ENCODE assay signal across 8 mouse cellular contexts in the genomic region with DNA sequence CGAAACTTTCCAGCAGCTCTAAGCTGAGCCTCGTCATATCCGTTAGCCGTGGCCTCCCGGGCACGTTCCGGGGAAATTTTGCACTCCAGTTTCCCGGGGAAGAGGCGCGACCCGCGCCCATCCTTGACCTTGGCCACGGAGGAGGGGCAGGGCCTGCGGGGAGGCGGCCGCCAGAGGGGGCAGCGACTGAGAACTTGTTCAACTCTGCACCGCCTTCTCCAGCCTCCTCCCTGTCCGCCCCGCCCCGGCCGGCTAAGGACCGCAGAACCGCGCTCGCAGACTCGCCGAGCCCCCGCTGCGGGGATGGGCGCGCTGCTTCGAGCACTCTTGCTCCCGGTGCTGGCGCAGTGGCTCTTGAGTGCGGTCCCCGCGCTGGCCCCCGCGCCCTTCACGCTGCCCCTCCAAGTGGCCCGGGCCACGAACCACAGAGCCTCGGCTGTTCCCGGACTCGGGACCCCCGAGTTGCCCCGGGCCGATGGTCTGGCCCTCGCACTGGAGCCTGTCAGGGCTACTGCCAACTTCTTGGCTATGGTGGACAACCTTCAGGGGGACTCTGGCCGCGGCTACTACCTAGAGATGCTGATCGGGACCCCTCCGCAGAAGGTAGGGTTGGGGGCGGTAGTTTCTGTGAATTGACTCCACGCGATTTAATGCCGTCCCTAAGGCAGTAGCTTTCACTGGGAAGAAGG. TPM values are rescaled to one million over a fixed set of nuclear protein-coding genes. Genes with fewer than 3 reads are reported as not detected.
DNase-seq lines count a peak whose midpoint lies in the region; ATAC-seq and TF ChIP-seq lines count a peak whose summit lies in the region.

A gene (plus strand): TSS at position 244 of the 689 bp plus-strand sequence.

- no peaks in the 10 kb centered on the region for H3K36me3 ChIP-seq in embryonic facial prominence, embryonic 12.5 days
- no peaks in the 10 kb centered on the region for H3K36me3 ChIP-seq in heart, adult 2 months (ENCODE audit: control insufficient read depth, insufficient read depth, low read length)
- H3K36me3 ChIP-seq in intestine, postnatal 0 days (ENCODE audit: control insufficient read depth, insufficient read depth), result no peaks in the 10 kb centered on the region
- H3K36me3 ChIP-seq in limb, embryonic 15.5 days, result no peaks in the 10 kb centered on the region
- H3K36me3 ChIP-seq in midbrain, embryonic 14.5 days (ENCODE audit: control insufficient read depth, insufficient read depth, low read length), result no peaks in the 10 kb centered on the region

- peak within 1 kb of the TSS; percentile 45 for H3K9ac ChIP-seq in embryonic facial prominence, embryonic 12.5 days
- H3K9ac ChIP-seq in heart, adult 2 months (ENCODE audit: low read depth, low read length), result peak within 1 kb of the TSS; percentile 79
- 0 out of 2 replicates have a peak within 1 kb of the TSS, but pooled peaks have one; percentile 35 for H3K9ac ChIP-seq in intestine, postnatal 0 days (ENCODE audit: low read depth, low read length)
- H3K9ac ChIP-seq in limb, embryonic 15.5 days, result peak within 1 kb of the TSS; percentile 54
- peak within 1 kb of the TSS; percentile 31; the same call in 1 of the 2 replicates for H3K9ac ChIP-seq in midbrain, embryonic 14.5 days (replicated peaks; ENCODE audit: low read length)

- DNase-seq in cerebellum, adult 2 months, result peak; percentile 15 to 20
- no peak for DNase-seq in cerebellum, adult 11-12 months
- DNase-seq in heart, adult 2 months, result peak; percentile 87 to 88
- peak; percentile 69 for DNase-seq in midbrain, embryonic 14.5 days
- DNase-seq in spleen, postnatal 4 days (ENCODE audit: low spot score in 2 of 2), result peak; percentile 33 to 65

- H3K79me2 ChIP-seq in heart, adult 2 months (replicated peaks; ENCODE audit: control insufficient read depth, insufficient read depth, low read length), result no peaks in the 10 kb centered on the region

- H3K27me3 ChIP-seq in cerebellum, adult 2 months (ENCODE audit: control insufficient read depth, insufficient read depth, low read length), result peaks cover 5% of the 10 kb centered on the region; the same call in 1 of the 2 replicates
- peaks cover 36% of the 10 kb centered on the region for H3K27me3 ChIP-seq in embryonic facial prominence, embryonic 12.5 days
- H3K27me3 ChIP-seq in heart, adult 2 months (ENCODE audit: control insufficient read depth, insufficient read depth, low read length), result no peaks in the 10 kb centered on the region
- H3K27me3 ChIP-seq in intestine, postnatal 0 days (replicated peaks; ENCODE audit: control insufficient read depth, insufficient read depth, low read length), result 0 out of 2 replicates have a peak, but pooled peaks cover 4% of the 10 kb centered on the region
- peaks cover 40% of the 10 kb centered on the region for H3K27me3 ChIP-seq in limb, embryonic 15.5 days
- H3K27me3 ChIP-seq in midbrain, embryonic 14.5 days (ENCODE audit: control insufficient read depth, insufficient read depth, low read length), result peaks cover 36% of the 10 kb centered on the region

- ATAC-seq in embryonic facial prominence, embryonic 12.5 days (ENCODE audit: insufficient number of reproducible peaks, insufficient read depth, low FRiP score, low TSS enrichment), result peak; percentile 83
- peak; percentile 60 for ATAC-seq in intestine, postnatal 0 days
- peak; percentile 84 for ATAC-seq in limb, embryonic 15.5 days (ENCODE audit: insufficient number of reproducible peaks, low FRiP score, low TSS enrichment, low read depth)
- peak; percentile 71; the same call in 1 of the 2 replicates for ATAC-seq in midbrain, embryonic 14.5 days (ENCODE audit: low FRiP score, low TSS enrichment)

- TF ChIP-seq EP300 in heart, adult 2 months (IDR thresholded peaks at IDR 0.05; ENCODE audit: insufficient read depth, low read depth, low read length), result no peak

- no peak within 1 kb of the TSS for H3K27ac ChIP-seq in cerebellum, adult 2 months (ENCODE audit: insufficient read depth, low read length)
- 0 out of 2 replicates have a peak within 1 kb of the TSS, but pooled peaks have one; percentile 9 for H3K27ac ChIP-seq in embryonic facial prominence, embryonic 12.5 days
- peak within 1 kb of the TSS; percentile 48 for H3K27ac ChIP-seq in heart, adult 2 months
- no peak within 1 kb of the TSS for H3K27ac ChIP-seq in intestine, postnatal 0 days (ENCODE audit: low read depth, low read length)
- H3K27ac ChIP-seq in limb, embryonic 15.5 days, result no peak within 1 kb of the TSS
- no peak within 1 kb of the TSS for H3K27ac ChIP-seq in midbrain, embryonic 14.5 days (replicated peaks; ENCODE audit: low read depth, low read length)

- 2% methylated on average over 58 of the region's 58 CpGs for WGBS in cerebellum, adult 2 months
- WGBS in embryonic facial prominence, embryonic 12.5 days, result under 1% methylated on average over 55 of the region's 58 CpGs
- whole genome bisulfite sequencing in heart, adult 2 months, result under 1% methylated on average over 58 of the region's 58 CpGs
- 0% methylated on average over 57 of the region's 58 CpGs for WGBS in intestine, postnatal 0 days
- WGBS in limb, embryonic 15.5 days, result under 1% methylated on average over 57 of the region's 58 CpGs
- WGBS in midbrain, embryonic 14.5 days, result under 1% methylated on average over 58 of the region's 58 CpGs

- H3K9me3 ChIP-seq in embryonic facial prominence, embryonic 12.5 days, result no peaks in the 10 kb centered on the region
- H3K9me3 ChIP-seq in intestine, postnatal 0 days (ENCODE audit: control insufficient read depth), result no peaks in the 10 kb centered on the region
- H3K9me3 ChIP-seq in limb, embryonic 15.5 days, result no peaks in the 10 kb centered on the region
- H3K9me3 ChIP-seq in midbrain, embryonic 14.5 days (ENCODE audit: control insufficient read depth, low read length), result no peaks in the 10 kb centered on the region

- no peak for TF ChIP-seq POLR2A in cerebellum, adult 2 months (IDR thresholded peaks at IDR 0.05; ENCODE audit: borderline replicate concordance, insufficient read depth, low read length)
- TF ChIP-seq POLR2A in heart, adult 2 months (IDR thresholded peaks at IDR 0.05; ENCODE audit: insufficient read depth, low read depth, low read length), result 0 out of 2 replicates have a peak, but pooled peaks have one; percentile 17

- intact Hi-C loops in heart, adult 2 months (cut with DNase I), result loop anchor here (5.0 kb wide), 2 partner anchors 36 to 61 kb away; no protein-coding TSS in a partner anchor

- TF ChIP-seq CTCF in cerebellum, adult 2 months (IDR thresholded peaks at IDR 0.05; ENCODE audit: borderline replicate concordance, insufficient read depth, low read depth, low read length), result no peak
- TF ChIP-seq CTCF in heart, adult 2 months (IDR thresholded peaks at IDR 0.05), result peak; percentile 90
- TF ChIP-seq CTCF in intestine, postnatal 0 days (IDR thresholded peaks at IDR 0.05; ENCODE audit: low read depth), result peak; percentile 70

- peak within 1 kb of the TSS; percentile 8 for H3K4me3 ChIP-seq in cerebellum, adult 2 months (replicated peaks; ENCODE audit: insufficient read depth, low read depth, low read length)
- H3K4me3 ChIP-seq in embryonic facial prominence, embryonic 12.5 days, result peak within 1 kb of the TSS; percentile 59
- H3K4me3 ChIP-seq in heart, adult 2 months, result peak within 1 kb of the TSS; percentile 82
- H3K4me3 ChIP-seq in intestine, postnatal 0 days (ENCODE audit: low read depth, low read length), result peak within 1 kb of the TSS; percentile 56
- H3K4me3 ChIP-seq in limb, embryonic 15.5 days, result peak within 1 kb of the TSS; percentile 61
- peak within 1 kb of the TSS; percentile 49 for H3K4me3 ChIP-seq in midbrain, embryonic 14.5 days (replicated peaks; ENCODE audit: low read depth, low read length)

- H3K4me2 ChIP-seq in embryonic facial prominence, embryonic 12.5 days (replicated peaks), result peak within 1 kb of the TSS; percentile 98
- peak within 1 kb of the TSS; percentile 99 for H3K4me2 ChIP-seq in intestine, postnatal 0 days (replicated peaks; ENCODE audit: low read depth)
- H3K4me2 ChIP-seq in limb, embryonic 15.5 days, result peak within 1 kb of the TSS; percentile 100
- peak within 1 kb of the TSS; percentile 99 for H3K4me2 ChIP-seq in midbrain, embryonic 14.5 days (ENCODE audit: low read length)

- peaks cover 6% of the 10 kb centered on the region for H3K4me1 ChIP-seq in cerebellum, adult 2 months (ENCODE audit: control insufficient read depth, insufficient read depth, low read length)
- peaks cover 13% of the 10 kb centered on the region; the same call in 1 of the 2 replicates for H3K4me1 ChIP-seq in embryonic facial prominence, embryonic 12.5 days
- H3K4me1 ChIP-seq in heart, adult 2 months (ENCODE audit: control insufficient read depth, insufficient read depth, low read length), result peaks cover 2% of the 10 kb centered on the region
- H3K4me1 ChIP-seq in intestine, postnatal 0 days (replicated peaks; ENCODE audit: control insufficient read depth, insufficient read depth, low read length), result no peaks in the 10 kb centered on the region
- H3K4me1 ChIP-seq in limb, embryonic 15.5 days, result peaks cover 19% of the 10 kb centered on the region
- H3K4me1 ChIP-seq in midbrain, embryonic 14.5 days (ENCODE audit: control insufficient read depth, insufficient read depth, low read length), result peaks cover 20% of the 10 kb centered on the region

RNA-seq across cellular contexts. Expression of the gene that starts here (rescaled TPM):
- 2.2 and 2.7 TPM in 2 replicates for polyA plus RNA-seq in cerebellum, adult 2 months (2012; rRNA removed)
- 7.2 and 8.3 TPM in 2 replicates for polyA plus RNA-seq in embryonic facial prominence, embryonic 12.5 days (2016; fragmentation: Nextera tagmentation; extraction: Ambion mirVana)
- total RNA-seq in heart, adult 2 months (2021), result 10 to 100 TPM; 15.8 to 16.9 TPM
- 4.8 and 6.4 TPM in 2 replicates for polyA plus RNA-seq in heart, adult 2 months (2012; rRNA removed)
- 15.6 and 17.8 TPM in 2 replicates for polyA plus RNA-seq in intestine, postnatal 0 days (2015; fragmentation: Nextera tagmentation; extraction: Ambion mirVana)
- 12.7 and 13.0 TPM in 2 replicates for polyA plus RNA-seq in limb, embryonic 15.5 days (2015; fragmentation: Nextera tagmentation; extraction: Ambion mirVana)
- 2.9 and 4.8 TPM in 2 replicates for polyA plus RNA-seq in midbrain, embryonic 14.5 days (2014; fragmentation: Nextera tagmentation; extraction: Ambion mirVana)

Comparison
In these comparisons a context has a peak if more than half of its experiments do, and no peak if none do; other contexts are left out.
1. H3K27ac ChIP-seq: peak in embryonic facial prominence, embryonic 12.5 days (single experiment) and heart, adult 2 months (single experiment); none in cerebellum, adult 2 months (single experiment), intestine, postnatal 0 days (single experiment), limb, embryonic 15.5 days (single experiment) and midbrain, embryonic 14.5 days (single experiment).
2. H3K4me3 ChIP-seq: peak in every context shown above with its lines; median percentile 82 in heart, adult 2 months; 61 in limb, embryonic 15.5 days; 59 in embryonic facial prominence, embryonic 12.5 days; 56 in intestine, postnatal 0 days; 49 in midbrain, embryonic 14.5 days; 8 in cerebellum, adult 2 months.
3. Peak in every context shown above with its lines, with median percentiles within 50 percentile points of each other: ATAC-seq, H3K4me2 ChIP-seq and H3K9ac ChIP-seq.